Mouse (Mus musculus): ENCODE results near the gene Ccdc15. TPM values are rescaled to one million over a fixed set of nuclear protein-coding genes. Genes with fewer than 3 reads are reported as not detected.

The Ccdc15 gene
- total RNA-seq (2018; cell fraction: chromatin; rRNA removed) = 10 to 100 TPM in 3 of 26 experiments, 1 to 10 TPM in 23; 1.4 to 11.7 (median 5.7) TPM
- 1 to 10 TPM in 14 of 26 experiments, under 1 TPM in 12; 0.62 to 2.2 (median 1.1) TPM for total RNA-seq (2018; cell fraction: cytosol; rRNA removed)
- 1 to 10 TPM; 1.2 to 9.3 (median 3.2) TPM for total RNA-seq (2018; cell fraction: nucleus; rRNA removed)
- polyA plus RNA-seq (2018) = 0.39 to 1.2 TPM (median 0.57 TPM) in 3 replicates

DNA sequence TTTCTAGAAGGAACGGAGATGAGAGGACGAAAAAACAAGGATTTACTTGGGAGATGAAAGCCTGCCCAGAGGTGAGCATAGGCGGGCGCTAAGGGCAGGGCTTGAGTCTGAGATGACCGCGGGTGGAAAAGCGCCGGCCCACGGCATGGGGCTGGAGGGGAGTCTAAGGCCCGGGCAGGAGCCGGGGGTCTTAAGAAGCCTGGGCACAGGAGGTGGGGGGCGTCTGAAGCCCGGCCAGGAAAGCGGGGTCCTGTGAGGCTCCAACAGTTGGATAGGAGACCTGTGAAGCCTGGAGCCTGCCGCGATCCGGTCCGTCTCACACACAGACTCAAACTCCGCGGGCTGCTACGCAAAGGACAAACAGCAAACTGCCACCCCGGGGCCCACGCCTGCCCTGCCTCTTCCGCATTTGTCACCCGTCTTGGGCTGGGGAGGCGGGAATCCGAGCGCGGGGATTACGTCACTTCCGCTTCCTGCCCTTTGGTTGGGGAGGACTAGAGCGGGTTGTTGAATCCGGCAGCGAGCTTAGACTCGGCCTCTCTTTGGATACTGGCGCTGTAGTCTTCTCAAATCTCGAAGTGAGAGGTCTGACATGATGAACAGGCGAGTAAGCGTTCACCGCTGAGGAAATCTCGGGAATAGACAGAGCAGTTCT lies at the start of gene Ccdc15:
TSS of gene Ccdc15 (minus strand) at position 445 of the 655 bp plus-strand sequence.
- 1% methylated on average over 30 of the region's 41 CpGs for WGBS (ENCODE audit: missing documents)
- H3K27ac ChIP-seq = peak within 1 kb of the TSS; percentile 62
- H3K36me3 ChIP-seq (ENCODE audit: inconsistent target) = no peaks in the 10 kb centered on the region
- peak within 1 kb of the TSS; percentile 67 for H3K4me3 ChIP-seq (ENCODE audit: inconsistent target)
- no peaks in the 10 kb centered on the region for H3K79me2 ChIP-seq (ENCODE audit: inconsistent target)

DNA sequence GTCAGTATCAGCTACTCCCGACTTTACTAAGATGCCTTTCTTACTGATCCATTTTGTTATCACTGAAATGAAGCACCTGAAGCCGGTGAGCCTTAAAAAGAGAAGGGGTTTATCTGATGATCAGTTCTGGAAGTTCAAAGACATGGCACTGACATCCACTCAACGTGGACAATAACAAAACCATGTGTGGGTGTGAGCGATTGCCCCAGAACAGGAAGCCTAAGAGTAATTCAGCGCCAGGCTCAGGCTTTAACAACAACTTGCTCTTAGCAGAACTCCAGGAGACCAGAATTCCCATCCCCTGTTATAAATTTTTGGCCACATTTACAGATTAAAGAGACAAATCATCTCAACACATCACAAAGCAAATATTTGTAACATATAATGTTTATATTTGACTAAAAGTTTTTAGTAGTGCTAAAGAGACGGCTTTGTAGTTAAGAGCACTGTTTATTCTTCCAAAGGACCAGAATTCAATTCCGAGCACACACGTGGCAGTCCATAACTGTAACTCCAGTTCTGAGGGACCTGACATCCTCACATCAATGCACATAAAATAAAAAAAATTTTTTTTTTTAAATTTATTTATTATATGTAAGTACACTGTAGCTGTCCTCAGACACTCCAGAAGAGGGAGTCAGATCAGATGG lies 45.4 kb upstream of the Ccdc15 start:
- Histone ChIP-seq H3K27ac (no peak overlapping the region), H3K4me3 (ENCODE audit: inconsistent target) (no peak overlapping the region), H3K36me3 (ENCODE audit: inconsistent target) (no peaks in the 10 kb centered on the region), H3K79me2 (ENCODE audit: inconsistent target) (no peaks in the 10 kb centered on the region)
- WGBS (ENCODE audit: missing documents) = 82% methylated on average over 8 of the region's 8 CpGs

DNA sequence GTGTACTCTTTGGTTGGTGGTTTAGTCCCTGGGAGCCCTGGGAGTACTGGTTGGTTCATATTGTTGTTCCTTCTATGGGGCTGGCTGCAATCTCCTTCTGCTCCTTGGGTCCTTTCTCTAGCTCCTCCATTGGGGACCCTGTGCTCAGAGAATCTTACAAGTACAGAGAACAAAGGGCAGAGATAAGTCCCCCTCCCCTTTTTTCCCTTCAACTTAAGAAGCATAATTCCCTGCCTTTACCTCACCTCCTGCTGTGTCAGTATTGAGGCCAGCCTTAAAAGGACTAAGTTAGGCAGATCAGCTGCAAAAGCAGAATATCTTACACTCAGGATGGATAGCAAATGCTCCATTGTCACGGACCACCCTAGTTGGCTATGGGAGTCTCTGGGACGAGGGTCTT lies 43.8 kb upstream of the Ccdc15 start:
- H3K4me3 ChIP-seq (ENCODE audit: inconsistent target) = no peak overlapping the region
- H3K79me2 ChIP-seq (ENCODE audit: inconsistent target) = no peaks in the 10 kb centered on the region
- no peaks in the 10 kb centered on the region for H3K36me3 ChIP-seq (ENCODE audit: inconsistent target)
- 93% methylated on average over 2 of the region's 2 CpGs for WGBS (ENCODE audit: missing documents)
- H3K27ac ChIP-seq = no peak overlapping the region

DNA sequence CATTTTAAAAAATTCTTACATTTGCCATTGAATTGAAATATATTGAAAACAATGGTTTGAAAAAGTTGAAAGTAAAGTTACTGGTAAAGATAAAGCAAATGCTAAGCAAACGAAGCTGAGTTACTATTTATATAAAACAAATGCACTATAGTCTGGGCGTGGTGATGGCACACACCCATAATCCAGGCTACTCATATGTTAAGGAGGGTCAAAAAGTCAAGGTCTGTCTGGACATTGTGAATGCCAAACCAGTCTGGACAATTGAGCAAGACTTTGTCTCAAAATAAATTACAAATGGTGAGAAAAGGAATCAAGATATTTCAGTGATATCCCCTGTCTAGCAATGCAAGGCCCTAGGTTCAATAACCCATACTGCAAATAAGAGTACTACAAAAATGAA lies 42.7 kb upstream of the Ccdc15 start:
- H3K79me2 ChIP-seq (ENCODE audit: inconsistent target) = no peaks in the 10 kb centered on the region
- H3K4me3 ChIP-seq (ENCODE audit: inconsistent target) = no peak overlapping the region
- 88% methylated on average over 2 of the region's 2 CpGs for WGBS (ENCODE audit: missing documents)
- no peak overlapping the region for H3K27ac ChIP-seq
- no peaks in the 10 kb centered on the region for H3K36me3 ChIP-seq (ENCODE audit: inconsistent target)

DNA sequence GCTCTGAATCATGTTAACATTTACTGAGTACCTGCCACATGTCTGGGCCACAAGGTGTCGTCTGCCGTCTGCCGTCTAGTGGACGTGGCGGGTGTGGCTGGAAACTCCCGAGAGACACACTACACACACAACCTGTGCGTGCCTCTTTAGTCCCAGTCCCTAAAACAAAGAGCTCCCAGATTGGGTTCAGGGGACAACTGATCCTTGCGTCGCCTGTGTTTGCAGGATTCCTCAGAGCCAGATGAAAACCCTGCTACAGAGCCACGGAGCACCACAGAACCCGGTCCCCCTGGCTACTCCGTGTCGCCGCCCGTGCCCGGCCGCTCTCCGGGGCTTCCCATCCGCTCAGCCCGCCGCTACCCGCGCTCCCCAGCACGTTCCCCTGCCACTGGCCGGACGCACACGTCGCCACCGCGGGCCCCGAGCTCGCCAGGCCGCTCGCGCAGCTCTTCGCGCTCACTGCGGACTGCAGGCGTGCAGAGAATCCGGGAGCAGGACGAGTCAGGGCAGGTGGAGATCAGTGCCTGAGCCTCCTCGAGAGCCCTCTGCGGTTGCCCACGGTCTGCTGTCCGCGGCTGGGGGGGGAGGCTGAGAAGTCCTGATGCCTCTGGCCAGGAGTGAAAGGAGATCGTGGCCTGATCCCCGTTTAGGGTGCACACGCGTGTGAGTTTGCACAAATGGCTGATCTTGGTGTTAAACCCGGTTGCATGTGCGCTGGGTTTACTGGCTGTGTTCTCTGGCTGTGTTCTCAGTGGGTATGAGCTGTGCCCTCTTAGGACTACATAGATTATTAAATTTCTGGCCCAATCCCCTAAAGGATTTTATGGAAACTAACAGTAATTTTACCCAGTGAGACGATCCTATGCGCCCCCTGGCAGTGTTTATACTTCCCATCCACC lies 36.3 kb upstream of the Ccdc15 start:
- 7% methylated on average over 54 of the region's 54 CpGs for WGBS (ENCODE audit: missing documents)
- H3K27ac ChIP-seq = no peak overlapping the region
- H3K79me2 ChIP-seq (ENCODE audit: inconsistent target) = no peaks in the 10 kb centered on the region
- no peak overlapping the region for H3K4me3 ChIP-seq (ENCODE audit: inconsistent target)
- H3K36me3 ChIP-seq (ENCODE audit: inconsistent target) = no peaks in the 10 kb centered on the region

DNA sequence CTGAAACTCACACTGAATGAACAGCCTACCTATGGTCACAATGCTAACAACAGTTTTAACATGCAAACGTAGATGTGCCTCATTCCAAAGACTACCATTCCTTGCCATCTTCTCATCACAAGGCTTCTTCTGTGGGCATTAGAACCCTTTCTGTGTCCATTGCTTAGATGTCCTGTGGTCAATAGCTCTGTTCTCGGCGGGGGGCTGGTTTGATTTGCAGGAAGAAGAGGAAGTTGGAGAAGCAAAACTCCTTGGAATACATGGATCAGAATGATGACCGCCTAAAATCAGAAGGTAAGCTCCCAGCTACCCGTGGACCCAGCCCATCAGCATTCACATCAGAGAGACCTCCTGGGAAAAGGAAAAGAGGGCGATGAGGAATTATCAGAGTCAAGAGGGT lies 34.9 kb upstream of the Ccdc15 start:
- Histone ChIP-seq H3K79me2 (ENCODE audit: inconsistent target) (no peaks in the 10 kb centered on the region), H3K36me3 (ENCODE audit: inconsistent target) (no peaks in the 10 kb centered on the region), H3K4me3 (ENCODE audit: inconsistent target) (no peak overlapping the region), H3K27ac (no peak overlapping the region)
- 93% methylated on average over 6 of the region's 6 CpGs for WGBS (ENCODE audit: missing documents)

DNA sequence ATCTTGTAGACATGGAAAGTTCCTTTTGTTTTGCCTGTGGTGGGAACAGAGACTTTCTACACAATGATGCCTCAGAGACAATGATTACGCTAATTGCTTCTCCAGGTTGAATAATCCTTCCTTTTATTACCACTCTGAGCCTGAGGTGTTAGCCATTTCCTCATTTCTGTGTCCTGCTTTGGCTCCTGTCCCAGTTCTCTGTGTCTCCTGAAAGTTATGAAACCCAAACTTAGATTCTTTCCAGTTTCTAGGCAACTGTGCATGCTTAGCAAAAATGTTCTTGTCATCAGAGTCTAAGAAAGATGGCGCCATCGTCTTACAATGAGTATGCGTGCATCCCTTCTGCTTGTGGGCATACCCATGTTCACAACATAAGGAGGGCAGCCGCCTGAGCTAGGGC lies 27.5 kb upstream of the Ccdc15 start:
- 86% methylated on average over 5 of the region's 5 CpGs for WGBS (ENCODE audit: missing documents)

DNA sequence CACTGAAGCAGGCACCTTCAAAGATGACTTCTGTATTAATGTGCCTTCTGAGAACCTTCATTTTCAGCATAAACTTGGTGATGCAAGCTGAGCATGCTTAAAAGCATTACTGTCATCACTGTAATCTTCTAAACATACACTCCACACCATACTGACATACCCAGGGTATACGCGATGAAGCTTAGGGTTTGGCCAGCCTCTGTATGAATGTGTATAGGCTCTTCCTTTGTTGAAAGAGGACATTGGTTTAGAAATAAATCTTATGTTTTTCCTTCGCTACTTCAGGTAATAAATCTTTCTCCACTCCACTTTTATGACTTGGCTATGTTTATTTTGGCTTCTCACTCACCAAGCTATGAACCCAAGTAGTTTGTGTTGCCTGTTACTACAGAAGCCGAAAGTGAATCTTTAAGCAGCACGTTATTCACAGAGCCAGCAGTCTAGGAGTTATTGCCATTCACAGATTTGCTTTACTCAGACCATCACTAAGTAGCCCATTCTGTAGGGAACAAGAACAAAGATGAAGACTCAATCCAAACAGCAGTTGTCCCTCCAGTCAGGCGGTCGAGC lies 23.1 kb upstream of the Ccdc15 start:
- 96% methylated on average over 7 of the region's 7 CpGs for WGBS (ENCODE audit: missing documents)

More for the DNA sequence above, 27.5 kb upstream of the Ccdc15 start:
- H3K79me2 ChIP-seq (ENCODE audit: inconsistent target) = no peaks in the 10 kb centered on the region
- no peak overlapping the region for H3K27ac ChIP-seq
- H3K4me3 ChIP-seq (ENCODE audit: inconsistent target) = no peak overlapping the region
- H3K36me3 ChIP-seq (ENCODE audit: inconsistent target) = no peaks in the 10 kb centered on the region

DNA sequence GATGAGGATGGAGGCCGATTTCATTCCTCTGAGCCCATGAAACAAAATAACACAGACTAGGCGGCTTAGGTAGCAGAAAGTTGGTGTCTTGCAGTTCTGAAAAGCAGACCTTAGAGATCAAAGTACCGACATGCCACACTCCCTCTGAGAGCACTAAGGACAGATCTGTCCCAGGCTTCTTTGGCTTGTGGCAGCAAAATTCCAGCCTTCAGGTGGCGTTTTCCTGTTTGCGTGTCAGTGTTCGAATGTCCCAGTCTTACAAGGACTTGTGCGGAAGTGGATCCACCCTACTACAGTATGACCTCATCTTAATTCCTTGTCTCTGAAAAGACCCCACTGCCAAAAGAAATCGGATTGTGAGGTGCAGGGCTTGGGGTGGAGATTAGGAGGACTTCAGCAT lies 20.6 kb upstream of the Ccdc15 start:
- Histone ChIP-seq H3K4me3 (ENCODE audit: inconsistent target) (no peak overlapping the region), H3K27ac (no peak overlapping the region), H3K79me2 (ENCODE audit: inconsistent target) (no peaks in the 10 kb centered on the region), H3K36me3 (ENCODE audit: inconsistent target) (no peaks in the 10 kb centered on the region)
- WGBS (ENCODE audit: missing documents) = 92% methylated on average over 7 of the region's 8 CpGs

More for the DNA sequence above, 23.1 kb upstream of the Ccdc15 start:
- Histone ChIP-seq H3K4me3 (ENCODE audit: inconsistent target) (no peak overlapping the region), H3K27ac (no peak overlapping the region), H3K36me3 (ENCODE audit: inconsistent target) (no peaks in the 10 kb centered on the region), H3K79me2 (ENCODE audit: inconsistent target) (no peaks in the 10 kb centered on the region)

DNA sequence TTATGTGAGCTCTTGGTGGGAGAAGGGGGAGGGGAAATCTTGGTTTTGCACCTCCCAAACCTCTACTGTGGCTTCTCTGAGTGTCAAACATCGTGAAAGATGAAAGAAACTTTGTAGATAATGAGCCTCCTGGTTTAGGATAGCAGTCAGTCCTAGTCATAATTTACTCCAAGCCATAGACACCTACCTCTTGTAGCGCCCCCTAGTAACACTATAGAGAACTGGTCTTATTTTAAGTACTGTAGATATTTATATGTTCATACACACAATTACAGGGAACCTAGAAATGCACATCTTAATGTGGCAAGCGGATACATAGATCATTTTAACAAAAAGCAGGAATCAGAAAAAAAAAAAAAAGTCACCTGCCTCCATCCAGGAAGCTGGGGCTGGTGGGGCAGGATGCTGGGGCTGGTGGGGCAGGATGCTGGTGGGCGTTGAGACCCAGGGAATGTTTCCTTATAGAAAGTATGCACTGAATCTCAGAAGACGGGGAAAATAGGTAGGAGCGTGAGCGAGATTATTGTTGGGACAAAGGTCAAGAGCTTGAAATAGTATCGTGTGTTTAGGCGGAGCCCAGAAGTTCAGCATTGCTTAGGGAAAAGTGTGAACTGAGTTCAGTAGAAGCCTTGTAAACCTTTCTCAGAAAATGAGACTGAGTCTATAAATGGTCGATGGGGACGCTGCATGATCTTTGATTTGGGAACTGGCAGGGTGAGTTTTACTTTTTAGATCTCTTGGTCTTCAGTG lies 20.0 kb upstream of the Ccdc15 start:
- 85% methylated on average over 11 of the region's 11 CpGs for WGBS (ENCODE audit: missing documents)
- Histone ChIP-seq H3K36me3 (ENCODE audit: inconsistent target) (no peaks in the 10 kb centered on the region), H3K27ac (no peak overlapping the region), H3K79me2 (ENCODE audit: inconsistent target) (no peaks in the 10 kb centered on the region), H3K4me3 (ENCODE audit: inconsistent target) (no peak overlapping the region)

DNA sequence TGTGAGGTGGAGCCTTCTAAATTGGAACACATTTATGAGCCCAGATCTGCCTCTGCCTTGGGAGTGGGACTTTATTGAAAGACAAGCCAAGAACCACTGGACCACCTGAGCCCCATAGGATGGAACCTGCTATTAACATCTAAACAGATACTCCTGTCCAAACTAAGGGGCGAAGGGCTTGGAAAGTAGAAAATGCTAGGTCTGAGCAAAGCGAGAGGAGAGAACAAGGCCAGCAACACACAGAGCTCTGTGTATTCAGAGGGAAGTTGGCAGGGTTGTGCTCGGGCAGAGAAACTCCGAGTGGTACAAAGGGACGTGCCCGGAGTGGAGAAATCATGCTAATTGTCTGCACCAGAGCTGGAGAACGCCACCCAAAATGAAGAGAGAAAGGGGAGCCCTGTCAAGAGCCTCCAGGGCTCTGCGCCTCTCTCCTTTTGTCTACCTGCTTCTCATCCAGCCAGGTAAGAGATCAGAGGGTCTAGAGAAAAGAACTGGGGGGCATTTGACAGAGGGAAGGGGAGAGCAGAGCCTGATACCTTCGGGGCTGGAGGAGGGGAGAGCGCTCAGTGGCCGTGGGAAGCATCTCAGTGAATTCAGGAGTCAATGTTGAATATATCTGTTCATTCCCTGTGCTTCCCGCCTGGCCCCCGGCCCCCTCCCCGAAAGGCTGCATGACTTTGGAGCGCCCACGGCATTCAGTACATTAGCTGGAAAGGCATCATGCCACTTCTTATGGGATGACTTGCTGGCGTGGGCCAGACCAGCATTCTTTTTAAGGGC lies 19.3 kb upstream of the Ccdc15 start, which contains the start of gene Hepacam:
TSS of gene Hepacam (plus strand) at position 51 of the 780 bp plus-strand sequence.
- H3K79me2 ChIP-seq (ENCODE audit: inconsistent target) = no peaks in the 10 kb centered on the region
- H3K27ac ChIP-seq = no peak within 1 kb of the TSS
- no peaks in the 10 kb centered on the region for H3K36me3 ChIP-seq (ENCODE audit: inconsistent target)
- 94% methylated on average over 16 of the region's 17 CpGs for WGBS (ENCODE audit: missing documents)
- H3K4me3 ChIP-seq (ENCODE audit: inconsistent target) = no peak within 1 kb of the TSS

DNA sequence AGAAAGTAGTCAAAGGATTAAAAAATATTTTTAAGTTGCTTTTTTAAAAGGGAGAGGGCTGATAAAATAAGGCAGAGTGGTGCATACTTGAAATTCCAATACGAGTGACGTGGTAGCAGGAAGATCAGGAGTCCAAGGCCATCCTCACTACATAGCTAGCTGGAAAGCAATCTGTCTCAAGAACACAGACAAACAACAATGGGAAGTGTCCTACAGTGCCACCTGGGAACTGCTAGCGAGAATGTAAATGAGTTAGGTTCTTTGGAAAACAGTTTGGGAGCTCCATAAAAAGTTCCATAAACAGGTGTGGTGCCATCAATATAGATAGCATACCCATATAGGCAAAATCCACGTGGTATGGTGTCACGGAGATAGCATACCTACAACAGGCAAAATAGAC lies 17.5 kb upstream of the Ccdc15 start:
- H3K27ac ChIP-seq = no peak overlapping the region
- no peaks in the 10 kb centered on the region for H3K79me2 ChIP-seq (ENCODE audit: inconsistent target)
- 82% methylated on average over 5 of the region's 5 CpGs for WGBS (ENCODE audit: missing documents)
- no peaks in the 10 kb centered on the region for H3K36me3 ChIP-seq (ENCODE audit: inconsistent target)
- no peak overlapping the region for H3K4me3 ChIP-seq (ENCODE audit: inconsistent target)

DNA sequence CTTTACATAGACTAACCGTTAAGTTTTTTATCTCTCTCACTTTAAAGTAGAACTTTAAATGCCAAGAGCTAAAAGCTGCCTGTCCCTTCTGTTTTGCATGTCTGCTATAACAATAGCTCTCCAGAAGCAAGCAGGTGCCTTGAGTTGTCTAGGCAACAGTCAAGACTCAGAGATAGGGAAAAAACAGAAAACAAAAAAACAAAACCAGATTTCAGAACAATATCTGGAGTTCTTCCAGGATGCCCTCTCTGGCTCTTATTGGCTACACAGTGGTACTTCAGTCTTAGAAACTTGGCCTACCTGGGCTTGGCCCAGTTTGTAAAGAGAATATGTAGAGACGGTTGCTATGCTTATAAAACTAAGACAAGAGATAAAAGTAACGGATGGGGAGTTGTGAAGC lies 16.2 kb upstream of the Ccdc15 start:
- H3K4me3 ChIP-seq (ENCODE audit: inconsistent target) = no peak overlapping the region
- no peaks in the 10 kb centered on the region for H3K79me2 ChIP-seq (ENCODE audit: inconsistent target)
- H3K27ac ChIP-seq = no peak overlapping the region
- H3K36me3 ChIP-seq (ENCODE audit: inconsistent target) = no peaks in the 10 kb centered on the region
- WGBS (ENCODE audit: missing documents) = 94% methylated on average over 3 of the region's 3 CpGs
